Mouse (Mus musculus) stomach, postnatal 0 days (tissue): ENCODE measurements around the gene Nat8f3.
"Not testable (repeated sequence)": the region's sequence is repeated elsewhere in the genome, so short reads cannot be mapped to it uniquely, and the experiment has no call there.

Source experiments
- CTCF ChIP-seq: IDR thresholded peaks from 2 replicates; pipeline ENCODE4 v1.5.1; 2016; ENCODE audit warnings: antibody characterized with exemption, low read depth, mild to moderate bottlenecking, moderate library complexity
- EP300 ChIP-seq: optimal IDR thresholded peaks from 2 replicates; pipeline ENCODE3; 2016; ENCODE audit warnings: antibody characterized with exemption

- not testable (repeated sequence) for TF ChIP-seq CTCF, EP300
These were observed 45.0 kb upstream of the Nat8f3 start for GRCm38 (mm10) chr6:85810514-85810913.
